Mouse (Mus musculus): Measurements from ENCODE around the gene Mgmt. TPM values are rescaled to one million over a fixed set of nuclear protein-coding genes. Genes with fewer than 3 reads are reported as not detected.
A peak's percentile ranks its signal among the peaks of the same experiment; 100 is the strongest.

Gene Mgmt
- polyA plus RNA-seq (2014; fragmentation: Nextera tagmentation; extraction: Ambion mirVana): 3.0 and 3.7 TPM in 2 replicates

- Histone ChIP-seq H3K27ac (ENCODE audit: low read depth, low read length) (no peak within 1 kb of the TSS), H3K36me3 (ENCODE audit: control insufficient read depth, insufficient read depth, low read length) (no peaks in the 10 kb centered on the region), H3K27me3 (ENCODE audit: control insufficient read depth, insufficient read depth, low read length) (no peaks in the 10 kb centered on the region), H3K9ac (ENCODE audit: low read length) (peak within 1 kb of the TSS; percentile 62), H3K4me3 (ENCODE audit: low read depth, low read length) (peak within 1 kb of the TSS; percentile 29), H3K4me1 (ENCODE audit: control insufficient read depth, insufficient read depth, low read length) (no peaks in the 10 kb centered on the region), H3K4me2 (peak within 1 kb of the TSS; percentile 54), H3K9me3 (ENCODE audit: control insufficient read depth, low read length) (no peaks in the 10 kb centered on the region)
- DNase-seq (ENCODE audit: low spot score, missing footprints) (peak; percentile 97), ATAC-seq (ENCODE audit: low FRiP score) (peak; percentile 99)
- WGBS: 12% methylated on average over 33 of the region's 33 CpGs
These were observed at the start of gene Mgmt for GRCm38 (mm10) chr7:136894106-136894986. Gene Mgmt (plus strand): TSS chr7:136894614.

DNA sequence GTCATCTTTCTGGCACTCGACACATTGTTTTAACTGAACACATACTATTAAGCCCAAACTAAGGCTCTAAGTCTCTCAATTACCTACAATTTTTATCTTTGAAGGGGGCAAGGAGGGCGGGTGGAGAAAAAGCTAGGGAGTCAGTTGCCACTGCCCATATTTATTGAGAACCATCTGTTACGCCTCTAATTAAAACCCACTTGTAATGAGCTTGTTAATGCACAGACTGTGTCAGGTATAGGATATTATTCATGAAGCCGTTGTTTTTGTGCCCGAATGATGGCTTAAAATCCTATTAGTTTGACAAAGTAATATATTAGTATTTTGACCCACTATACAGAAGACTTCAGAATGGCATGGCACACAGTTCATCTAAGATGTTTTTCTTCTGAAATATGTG is 49.6 kb upstream of the Mgmt start:
- Histone ChIP-seq H3K9me3 (ENCODE audit: control insufficient read depth, low read length) (no peaks in the 10 kb centered on the region), H3K27me3 (ENCODE audit: control insufficient read depth, insufficient read depth, low read length) (no peaks in the 10 kb centered on the region), H3K4me3 (ENCODE audit: low read depth, low read length) (no peak overlapping the region), H3K4me1 (ENCODE audit: control insufficient read depth, insufficient read depth, low read length) (peaks cover 5% of the 10 kb centered on the region; the same call in 1 of the 2 replicates), H3K9ac (ENCODE audit: low read length) (no peak overlapping the region), H3K4me2 (no peak overlapping the region), H3K36me3 (ENCODE audit: control insufficient read depth, insufficient read depth, low read length) (no peaks in the 10 kb centered on the region), H3K27ac (ENCODE audit: low read depth, low read length) (no peak overlapping the region)
- ATAC-seq (ENCODE audit: low FRiP score) (no peak), DNase-seq (ENCODE audit: low spot score, missing footprints) (peak; percentile 80)
- WGBS: 73% methylated on average over 5 of the region's 5 CpGs

GRCm38 (mm10) chr7:136845321-136845720 is 49.1 kb upstream of the Mgmt start:
- Histone ChIP-seq H3K27me3 (ENCODE audit: control insufficient read depth, insufficient read depth, low read length) (no peaks in the 10 kb centered on the region), H3K4me2 (no peak overlapping the region), H3K9ac (ENCODE audit: low read length) (no peak overlapping the region), H3K27ac (ENCODE audit: low read depth, low read length) (no peak overlapping the region), H3K4me1 (ENCODE audit: control insufficient read depth, insufficient read depth, low read length) (peaks cover 5% of the 10 kb centered on the region; the same call in 1 of the 2 replicates), H3K36me3 (ENCODE audit: control insufficient read depth, insufficient read depth, low read length) (no peaks in the 10 kb centered on the region), H3K9me3 (ENCODE audit: control insufficient read depth, low read length) (no peaks in the 10 kb centered on the region), H3K4me3 (ENCODE audit: low read depth, low read length) (no peak overlapping the region)
- ATAC-seq (ENCODE audit: low FRiP score) (no peak), DNase-seq (ENCODE audit: low spot score, missing footprints) (peak; percentile 76)
- 49% methylated on average over 9 of the region's 9 CpGs for WGBS

- no peak overlapping the region for H3K4me2 ChIP-seq
- H3K27me3 ChIP-seq (ENCODE audit: control insufficient read depth, insufficient read depth, low read length): no peaks in the 10 kb centered on the region
- DNase-seq (ENCODE audit: low spot score, missing footprints): peak; percentile 83
- no peak overlapping the region for H3K27ac ChIP-seq (ENCODE audit: low read depth, low read length)
- 30% methylated on average over 10 of the region's 10 CpGs for WGBS
- H3K4me3 ChIP-seq (ENCODE audit: low read depth, low read length): no peak overlapping the region
- H3K4me1 ChIP-seq (ENCODE audit: control insufficient read depth, insufficient read depth, low read length): peaks cover 5% of the 10 kb centered on the region; the same call in 1 of the 2 replicates
- H3K9ac ChIP-seq (ENCODE audit: low read length): no peak overlapping the region
- H3K36me3 ChIP-seq (ENCODE audit: control insufficient read depth, insufficient read depth, low read length): no peaks in the 10 kb centered on the region
- no peaks in the 10 kb centered on the region for H3K9me3 ChIP-seq (ENCODE audit: control insufficient read depth, low read length)
- no peak for ATAC-seq (ENCODE audit: low FRiP score)
These were observed 48.3 kb upstream of the Mgmt start for GRCm38 (mm10) chr7:136846086-136846620.

- Histone ChIP-seq H3K4me1 (ENCODE audit: control insufficient read depth, insufficient read depth, low read length) (peaks cover 5% of the 10 kb centered on the region; the same call in 1 of the 2 replicates), H3K4me3 (ENCODE audit: low read depth, low read length) (no peak overlapping the region), H3K27ac (ENCODE audit: low read depth, low read length) (no peak overlapping the region), H3K27me3 (ENCODE audit: control insufficient read depth, insufficient read depth, low read length) (no peaks in the 10 kb centered on the region), H3K9me3 (ENCODE audit: control insufficient read depth, low read length) (no peaks in the 10 kb centered on the region), H3K36me3 (ENCODE audit: control insufficient read depth, insufficient read depth, low read length) (no peaks in the 10 kb centered on the region), H3K4me2 (no peak overlapping the region), H3K9ac (ENCODE audit: low read length) (no peak overlapping the region)
- DNase-seq (ENCODE audit: low spot score, missing footprints) (peak; percentile 67), ATAC-seq (ENCODE audit: low FRiP score) (no peak)
- 86% methylated on average over 6 of the region's 6 CpGs for WGBS
These were observed 46.8 kb upstream of the Mgmt start for GRCm38 (mm10) chr7:136847601-136848000.

GRCm38 (mm10) chr7:136848761-136849160 is 45.7 kb upstream of the Mgmt start:
- Histone ChIP-seq H3K9me3 (ENCODE audit: control insufficient read depth, low read length) (no peaks in the 10 kb centered on the region), H3K9ac (ENCODE audit: low read length) (no peak overlapping the region), H3K4me3 (ENCODE audit: low read depth, low read length) (no peak overlapping the region), H3K27ac (ENCODE audit: low read depth, low read length) (no peak overlapping the region), H3K27me3 (ENCODE audit: control insufficient read depth, insufficient read depth, low read length) (no peaks in the 10 kb centered on the region), H3K36me3 (ENCODE audit: control insufficient read depth, insufficient read depth, low read length) (no peaks in the 10 kb centered on the region), H3K4me1 (ENCODE audit: control insufficient read depth, insufficient read depth, low read length) (peaks cover 5% of the 10 kb centered on the region; the same call in 1 of the 2 replicates), H3K4me2 (no peak overlapping the region)
- DNase-seq (ENCODE audit: low spot score, missing footprints) (peak; percentile 64), ATAC-seq (ENCODE audit: low FRiP score) (no peak)
- WGBS: 90% methylated on average over 8 of the region's 8 CpGs

- Histone ChIP-seq H3K4me3 (ENCODE audit: low read depth, low read length) (no peak overlapping the region), H3K9ac (ENCODE audit: low read length) (no peak overlapping the region), H3K4me2 (no peak overlapping the region), H3K27ac (ENCODE audit: low read depth, low read length) (no peak overlapping the region), H3K4me1 (ENCODE audit: control insufficient read depth, insufficient read depth, low read length) (peaks cover 5% of the 10 kb centered on the region; the same call in 1 of the 2 replicates), H3K27me3 (ENCODE audit: control insufficient read depth, insufficient read depth, low read length) (no peaks in the 10 kb centered on the region), H3K36me3 (ENCODE audit: control insufficient read depth, insufficient read depth, low read length) (no peaks in the 10 kb centered on the region), H3K9me3 (ENCODE audit: control insufficient read depth, low read length) (no peaks in the 10 kb centered on the region)
- DNase-seq (ENCODE audit: low spot score, missing footprints): no peak
- ATAC-seq (ENCODE audit: low FRiP score): no peak
- WGBS: 88% methylated on average over 3 of the region's 3 CpGs
These were observed 44.6 kb upstream of the Mgmt start for GRCm38 (mm10) chr7:136849811-136850210.

DNA sequence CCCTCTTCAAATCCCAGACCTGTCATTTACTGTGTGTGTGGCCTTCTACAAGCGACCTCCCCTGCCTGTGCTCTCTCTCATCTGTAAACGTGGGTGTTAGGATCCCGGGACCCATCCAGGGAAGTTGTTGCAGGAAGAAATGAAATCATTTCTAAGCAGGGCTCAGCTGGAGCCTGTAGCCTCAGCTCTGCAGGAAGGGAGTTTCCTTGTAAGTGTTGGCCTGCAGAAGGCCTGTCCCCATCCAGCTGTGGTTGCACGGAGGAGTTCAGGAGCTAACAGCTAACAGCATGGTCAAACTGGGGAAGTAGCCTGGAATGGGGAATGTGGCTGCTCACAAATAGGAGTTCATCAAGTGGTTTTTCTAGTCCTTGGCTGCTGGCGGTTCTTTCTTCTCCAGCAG is 44.1 kb upstream of the Mgmt start:
- H3K27me3 ChIP-seq (ENCODE audit: control insufficient read depth, insufficient read depth, low read length): no peaks in the 10 kb centered on the region
- WGBS: 69% methylated on average over 5 of the region's 5 CpGs

GRCm38 (mm10) chr7:136851946-136852345 is 42.5 kb upstream of the Mgmt start:
- Histone ChIP-seq H3K4me1 (ENCODE audit: control insufficient read depth, insufficient read depth, low read length) (no peaks in the 10 kb centered on the region), H3K36me3 (ENCODE audit: control insufficient read depth, insufficient read depth, low read length) (no peaks in the 10 kb centered on the region), H3K4me2 (no peak overlapping the region), H3K9ac (ENCODE audit: low read length) (no peak overlapping the region), H3K9me3 (ENCODE audit: control insufficient read depth, low read length) (no peaks in the 10 kb centered on the region), H3K27me3 (ENCODE audit: control insufficient read depth, insufficient read depth, low read length) (no peaks in the 10 kb centered on the region), H3K27ac (ENCODE audit: low read depth, low read length) (no peak overlapping the region), H3K4me3 (ENCODE audit: low read depth, low read length) (no peak overlapping the region)
- DNase-seq (ENCODE audit: low spot score, missing footprints) (no peak), ATAC-seq (ENCODE audit: low FRiP score) (no peak)
- 83% methylated on average over 8 of the region's 8 CpGs for WGBS

More for the DNA sequence above, 44.1 kb upstream of the Mgmt start:
- no peak overlapping the region for H3K27ac ChIP-seq (ENCODE audit: low read depth, low read length)
- H3K9ac ChIP-seq (ENCODE audit: low read length): no peak overlapping the region
- peaks cover 5% of the 10 kb centered on the region; the same call in 1 of the 2 replicates for H3K4me1 ChIP-seq (ENCODE audit: control insufficient read depth, insufficient read depth, low read length)
- peak; percentile 14 for DNase-seq (ENCODE audit: low spot score, missing footprints)
- ATAC-seq (ENCODE audit: low FRiP score): no peak
- H3K4me2 ChIP-seq: no peak overlapping the region
- H3K4me3 ChIP-seq (ENCODE audit: low read depth, low read length): no peak overlapping the region
- no peaks in the 10 kb centered on the region for H3K9me3 ChIP-seq (ENCODE audit: control insufficient read depth, low read length)
- H3K36me3 ChIP-seq (ENCODE audit: control insufficient read depth, insufficient read depth, low read length): no peaks in the 10 kb centered on the region

Measured in midbrain, embryonic 11.5 days (tissue).